Mouse (Mus musculus): Measurements from ENCODE around the gene Lrrfip2. TPM values are rescaled to one million over a fixed set of nuclear protein-coding genes. Genes with fewer than 3 reads are reported as not detected.
A peak's percentile ranks its signal among the peaks of the same experiment; 100 is the strongest.

Gene Lrrfip2
- polyA plus RNA-seq, 1 experiment from 2014 or later, result 42.1 TPM

DNA sequence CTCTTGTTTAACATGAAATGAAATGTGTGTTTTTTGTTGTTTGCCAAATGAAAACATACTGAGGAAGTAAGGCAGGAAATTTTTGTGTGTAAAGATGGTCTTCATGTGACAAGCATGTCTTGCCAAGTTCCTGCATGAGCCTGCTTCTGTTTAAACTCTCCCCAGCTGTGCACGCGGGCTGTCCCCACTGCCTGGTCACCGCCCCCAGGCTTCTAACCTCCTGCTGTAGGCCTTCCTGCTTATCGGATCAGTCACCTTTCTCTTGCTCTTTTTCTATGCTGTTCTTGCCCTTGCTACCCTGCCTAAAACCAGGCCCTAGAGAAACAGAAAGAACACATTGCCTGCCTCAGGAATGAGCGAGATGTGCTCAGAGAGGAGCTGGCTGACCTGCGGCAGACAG lies 96.1 kb downstream of the Lrrfip2 start:
- H3K36me3 ChIP-seq (ENCODE audit: control insufficient read depth, insufficient read depth, low read length), result peaks cover 4% of the 10 kb centered on the region; the same call in 1 of the 2 replicates
- no peak overlapping the region for H3K4me3 ChIP-seq (ENCODE audit: low read length)
- no peak overlapping the region for H3K9ac ChIP-seq (ENCODE audit: low read length)
- peak overlapping the region; percentile 47; the same call in 1 of the 2 replicates for H3K27ac ChIP-seq (ENCODE audit: low read length)
- no peak overlapping the region for H3K4me2 ChIP-seq (ENCODE audit: low read depth, low read length)
- H3K27me3 ChIP-seq (ENCODE audit: control insufficient read depth, insufficient read depth, low read depth, low read length), result no peaks in the 10 kb centered on the region
- peaks cover 6% of the 10 kb centered on the region for H3K4me1 ChIP-seq (replicated peaks; ENCODE audit: control insufficient read depth, insufficient read depth, low read length)
- no peaks in the 10 kb centered on the region for H3K9me3 ChIP-seq (ENCODE audit: control insufficient read depth, low read length)
- ATAC-seq (ENCODE audit: low read depth), result peak; percentile 68; the same call in 1 of the 2 replicates
- WGBS, result 31% methylated on average over 6 of the region's 6 CpGs

- Histone ChIP-seq H3K4me3 (ENCODE audit: low read length) (no peak overlapping the region), H3K4me1 (replicated peaks; ENCODE audit: control insufficient read depth, insufficient read depth, low read length) (peaks cover 6% of the 10 kb centered on the region), H3K27me3 (ENCODE audit: control insufficient read depth, insufficient read depth, low read depth, low read length) (no peaks in the 10 kb centered on the region), H3K27ac (ENCODE audit: low read length) (no peak overlapping the region), H3K36me3 (ENCODE audit: control insufficient read depth, insufficient read depth, low read length) (peaks cover 4% of the 10 kb centered on the region; the same call in 1 of the 2 replicates), H3K4me2 (ENCODE audit: low read depth, low read length) (no peak overlapping the region), H3K9ac (ENCODE audit: low read length) (no peak overlapping the region), H3K9me3 (ENCODE audit: control insufficient read depth, low read length) (no peaks in the 10 kb centered on the region)
- no peak for ATAC-seq (ENCODE audit: low read depth)
Observed at GRCm38 (mm10) chr9:111216424-111216823, 99.0 kb downstream of the Lrrfip2 start.

DNA sequence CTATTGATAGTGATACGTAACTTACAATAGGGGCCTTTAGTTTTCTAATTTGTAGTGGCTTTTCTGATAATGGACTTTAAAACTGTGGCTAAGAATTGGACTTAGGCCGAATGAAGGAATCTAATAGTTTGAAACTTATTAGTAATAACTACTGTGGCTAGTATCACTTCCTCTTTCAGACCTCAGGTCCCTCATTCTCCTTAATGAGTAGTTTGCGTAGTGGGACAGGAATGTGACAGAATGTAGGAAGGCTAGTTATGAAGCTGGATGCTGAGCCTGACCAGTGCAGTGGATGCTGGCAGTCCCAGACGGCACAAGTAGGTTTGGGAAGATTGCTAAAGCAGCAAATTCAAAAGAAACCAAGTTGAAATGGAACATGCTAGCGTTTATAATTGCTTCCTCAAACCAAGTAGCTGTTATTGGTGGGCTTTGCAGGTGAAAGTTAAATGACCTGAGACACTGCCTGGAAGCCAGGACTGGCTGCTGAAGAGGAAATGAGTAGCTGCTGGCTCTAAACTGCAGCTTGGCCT lies 103.2 kb downstream of the Lrrfip2 start:
- Histone ChIP-seq H3K36me3 (ENCODE audit: control insufficient read depth, insufficient read depth, low read length) (peaks cover 21% of the 10 kb centered on the region), H3K9ac (ENCODE audit: low read length) (no peak overlapping the region), H3K4me3 (ENCODE audit: low read length) (no peak overlapping the region), H3K4me2 (ENCODE audit: low read depth, low read length) (no peak overlapping the region), H3K4me1 (replicated peaks; ENCODE audit: control insufficient read depth, insufficient read depth, low read length) (no peaks in the 10 kb centered on the region), H3K27me3 (ENCODE audit: control insufficient read depth, insufficient read depth, low read depth, low read length) (no peaks in the 10 kb centered on the region), H3K9me3 (ENCODE audit: control insufficient read depth, low read length) (no peaks in the 10 kb centered on the region), H3K27ac (ENCODE audit: low read length) (no peak overlapping the region)
- ATAC-seq (ENCODE audit: low read depth), result no peak
- WGBS, result 92% methylated on average over 5 of the region's 5 CpGs

- Histone ChIP-seq H3K4me2 (ENCODE audit: low read depth, low read length) (no peak overlapping the region), H3K4me1 (replicated peaks; ENCODE audit: control insufficient read depth, insufficient read depth, low read length) (no peaks in the 10 kb centered on the region), H3K9ac (ENCODE audit: low read length) (no peak overlapping the region), H3K27ac (ENCODE audit: low read length) (no peak overlapping the region), H3K36me3 (ENCODE audit: control insufficient read depth, insufficient read depth, low read length) (peaks cover 22% of the 10 kb centered on the region), H3K4me3 (ENCODE audit: low read length) (no peak overlapping the region), H3K9me3 (ENCODE audit: control insufficient read depth, low read length) (no peaks in the 10 kb centered on the region), H3K27me3 (ENCODE audit: control insufficient read depth, insufficient read depth, low read depth, low read length) (no peaks in the 10 kb centered on the region)
- 88% methylated on average over 1 of the region's 1 CpGs for WGBS
- no peak for ATAC-seq (ENCODE audit: low read depth)
Observed at GRCm38 (mm10) chr9:111221580-111221979, 104.2 kb downstream of the Lrrfip2 start.

DNA sequence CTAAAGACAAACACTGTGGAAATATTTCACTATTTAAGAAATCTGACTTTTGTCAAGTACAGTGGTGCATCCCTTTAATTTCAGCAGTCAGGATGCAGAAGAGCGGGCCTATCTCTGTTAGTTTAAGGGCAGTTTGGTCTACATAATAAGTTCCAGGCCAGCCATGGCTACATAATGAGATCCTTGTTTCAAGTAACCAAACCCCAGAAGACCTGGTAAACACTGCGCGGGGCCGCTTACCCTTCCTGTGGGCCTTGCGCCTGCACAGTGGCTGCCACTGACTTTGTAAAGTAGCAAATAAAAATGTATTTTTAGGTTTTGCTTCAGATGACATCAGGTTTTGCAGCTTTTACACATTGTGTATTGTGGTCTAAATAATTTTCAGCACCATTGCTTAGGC lies 106.0 kb downstream of the Lrrfip2 start:
- Histone ChIP-seq H3K4me3 (ENCODE audit: low read length) (no peak overlapping the region), H3K9ac (ENCODE audit: low read length) (no peak overlapping the region), H3K4me1 (replicated peaks; ENCODE audit: control insufficient read depth, insufficient read depth, low read length) (no peaks in the 10 kb centered on the region), H3K36me3 (ENCODE audit: control insufficient read depth, insufficient read depth, low read length) (peaks cover 25% of the 10 kb centered on the region), H3K4me2 (ENCODE audit: low read depth, low read length) (no peak overlapping the region), H3K9me3 (ENCODE audit: control insufficient read depth, low read length) (no peaks in the 10 kb centered on the region), H3K27me3 (ENCODE audit: control insufficient read depth, insufficient read depth, low read depth, low read length) (no peaks in the 10 kb centered on the region), H3K27ac (ENCODE audit: low read length) (no peak overlapping the region)
- ATAC-seq (ENCODE audit: low read depth), result no peak
- 94% methylated on average over 5 of the region's 5 CpGs for WGBS

DNA sequence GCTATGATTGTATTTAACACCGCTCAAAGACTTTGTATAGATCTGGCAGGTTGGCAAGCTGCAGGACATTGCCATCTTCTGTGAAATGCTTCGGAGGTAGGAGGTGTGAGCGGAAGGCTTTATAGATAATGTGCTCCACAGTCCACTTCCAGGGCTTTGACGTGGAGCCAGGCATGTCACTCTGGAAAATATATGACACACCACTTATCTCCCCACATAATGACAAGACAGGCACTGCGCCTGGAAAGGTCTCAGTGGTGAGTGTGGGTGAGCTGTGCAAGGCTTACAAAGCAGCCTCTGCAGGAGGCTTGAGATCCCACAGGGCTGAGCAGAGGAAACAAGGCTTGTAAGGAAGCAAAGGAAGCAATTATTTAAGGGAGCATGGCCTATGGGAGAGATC lies 111.1 kb downstream of the Lrrfip2 start:
- H3K27me3 ChIP-seq (ENCODE audit: control insufficient read depth, insufficient read depth, low read depth, low read length), result no peaks in the 10 kb centered on the region
- no peak overlapping the region for H3K4me2 ChIP-seq (ENCODE audit: low read depth, low read length)
- H3K9me3 ChIP-seq (ENCODE audit: control insufficient read depth, low read length), result no peaks in the 10 kb centered on the region
- H3K9ac ChIP-seq (ENCODE audit: low read length), result no peak overlapping the region
- H3K4me3 ChIP-seq (ENCODE audit: low read length), result no peak overlapping the region
- ATAC-seq (ENCODE audit: low read depth), result no peak
- H3K27ac ChIP-seq (ENCODE audit: low read length), result no peak overlapping the region
- 70% methylated on average over 5 of the region's 5 CpGs for WGBS
- no peaks in the 10 kb centered on the region for H3K4me1 ChIP-seq (replicated peaks; ENCODE audit: control insufficient read depth, insufficient read depth, low read length)
- peaks cover 31% of the 10 kb centered on the region for H3K36me3 ChIP-seq (ENCODE audit: control insufficient read depth, insufficient read depth, low read length)

- Histone ChIP-seq H3K27ac (ENCODE audit: low read length) (no peak overlapping the region), H3K36me3 (ENCODE audit: control insufficient read depth, insufficient read depth, low read length) (peaks cover 19% of the 10 kb centered on the region), H3K4me2 (ENCODE audit: low read depth, low read length) (no peak overlapping the region), H3K27me3 (ENCODE audit: control insufficient read depth, insufficient read depth, low read depth, low read length) (no peaks in the 10 kb centered on the region), H3K9me3 (ENCODE audit: control insufficient read depth, low read length) (no peaks in the 10 kb centered on the region), H3K9ac (ENCODE audit: low read length) (no peak overlapping the region), H3K4me3 (ENCODE audit: low read length) (no peak overlapping the region), H3K4me1 (replicated peaks; ENCODE audit: control insufficient read depth, insufficient read depth, low read length) (no peaks in the 10 kb centered on the region)
- WGBS, result 89% methylated on average over 9 of the region's 9 CpGs
- ATAC-seq (ENCODE audit: low read depth), result no peak
Observed at GRCm38 (mm10) chr9:111234701-111235100, 117.3 kb downstream of the Lrrfip2 start.

GRCm38 (mm10) chr9:111237726-111238125 lies 120.3 kb downstream of the Lrrfip2 start:
- Histone ChIP-seq H3K36me3 (ENCODE audit: control insufficient read depth, insufficient read depth, low read length) (peaks cover 26% of the 10 kb centered on the region), H3K27ac (ENCODE audit: low read length) (no peak overlapping the region), H3K4me3 (ENCODE audit: low read length) (no peak overlapping the region), H3K27me3 (ENCODE audit: control insufficient read depth, insufficient read depth, low read depth, low read length) (no peaks in the 10 kb centered on the region), H3K4me2 (ENCODE audit: low read depth, low read length) (no peak overlapping the region), H3K4me1 (replicated peaks; ENCODE audit: control insufficient read depth, insufficient read depth, low read length) (no peaks in the 10 kb centered on the region), H3K9me3 (ENCODE audit: control insufficient read depth, low read length) (no peaks in the 10 kb centered on the region), H3K9ac (ENCODE audit: low read length) (no peak overlapping the region)
- ATAC-seq (ENCODE audit: low read depth), result no peak

- Histone ChIP-seq H3K9me3 (ENCODE audit: control insufficient read depth, low read length) (no peaks in the 10 kb centered on the region), H3K4me3 (ENCODE audit: low read length) (no peak overlapping the region), H3K27me3 (ENCODE audit: control insufficient read depth, insufficient read depth, low read depth, low read length) (no peaks in the 10 kb centered on the region), H3K36me3 (ENCODE audit: control insufficient read depth, insufficient read depth, low read length) (peaks cover 19% of the 10 kb centered on the region), H3K27ac (ENCODE audit: low read length) (no peak overlapping the region), H3K4me2 (ENCODE audit: low read depth, low read length) (no peak overlapping the region), H3K4me1 (replicated peaks; ENCODE audit: control insufficient read depth, insufficient read depth, low read length) (no peaks in the 10 kb centered on the region), H3K9ac (ENCODE audit: low read length) (no peak overlapping the region)
- no peak for ATAC-seq (ENCODE audit: low read depth)
- 86% methylated on average over 4 of the region's 4 CpGs for WGBS
Observed at GRCm38 (mm10) chr9:111239821-111240220, 122.4 kb downstream of the Lrrfip2 start.

GRCm38 (mm10) chr9:111243384-111243783 lies 126.0 kb downstream of the Lrrfip2 start:
- WGBS, result 86% methylated on average over 6 of the region's 6 CpGs

More at GRCm38 (mm10) chr9:111243384-111243783, 126.0 kb downstream of the Lrrfip2 start:
- H3K4me2 ChIP-seq (ENCODE audit: low read depth, low read length), result no peak overlapping the region
- peaks cover 19% of the 10 kb centered on the region for H3K36me3 ChIP-seq (ENCODE audit: control insufficient read depth, insufficient read depth, low read length)
- ATAC-seq (ENCODE audit: low read depth), result no peak
- H3K4me3 ChIP-seq (ENCODE audit: low read length), result no peak overlapping the region
- H3K27me3 ChIP-seq (ENCODE audit: control insufficient read depth, insufficient read depth, low read depth, low read length), result no peaks in the 10 kb centered on the region
- no peaks in the 10 kb centered on the region for H3K4me1 ChIP-seq (replicated peaks; ENCODE audit: control insufficient read depth, insufficient read depth, low read length)
- no peak overlapping the region for H3K27ac ChIP-seq (ENCODE audit: low read length)
- no peak overlapping the region for H3K9ac ChIP-seq (ENCODE audit: low read length)
- H3K9me3 ChIP-seq (ENCODE audit: control insufficient read depth, low read length), result no peaks in the 10 kb centered on the region
